Mouse (Mus musculus) CD4-positive helper T cell, adult 2 months (primary cell): ENCODE measurements at regions not wholly inside any gene's neighbourhood (a gene's known extent, or its start where the extent isn't known, plus 50 kb on each side); places are given as distances from the start of the nearest gene placed in this dataset.

ENCODE experiments used
- DNase-seq: peaks from one replicate; pipeline ENCODE4 v3.0.0-alpha.2; 2012; ENCODE audit warnings: low read depth, missing footprints, low spot score

- no peak for DNase-seq
These were observed 71.5 kb upstream of the Rpl39l start for GRCm38 (mm10) chr16:10098511-10098910.

- DNase-seq, result no peak
These were observed 81.3 kb upstream of the Rpl39l start for GRCm38 (mm10) chr16:10088461-10089353.

- no peak for DNase-seq
These were observed 83.7 kb upstream of the Rpl39l start for GRCm38 (mm10) chr16:10086341-10086740.

GRCm38 (mm10) chr16:10085429-10085828 is 84.6 kb upstream of the Rpl39l start:
- no peak for DNase-seq

GRCm38 (mm10) chr16:10081751-10082150 is 86.4 kb upstream of the Grin2a start:
- DNase-seq, result no peak

- no peak for DNase-seq
These were observed 84.8 kb upstream of the Grin2a start for GRCm38 (mm10) chr16:10080121-10080679.

GRCm38 (mm10) chr16:10073158-10073557 is 77.8 kb upstream of the Grin2a start:
- DNase-seq, result peak; percentile 3

GRCm38 (mm10) chr16:10063491-10063890 is 68.1 kb upstream of the Grin2a start:
- no peak for DNase-seq

GRCm38 (mm10) chr16:10058094-10058493 is 62.7 kb upstream of the Grin2a start:
- DNase-seq, result no peak
